Mouse (Mus musculus) neural tube, embryonic 11.5 days (tissue): ENCODE measurements around the gene Rhof. TPM values are rescaled to one million over a fixed set of nuclear protein-coding genes. Genes with fewer than 3 reads are reported as not detected.
A peak's percentile ranks its signal among the peaks of the same experiment; 100 is the strongest.

ENCODE experiments used
- ATAC-seq: fragments of 200-750 bp; cut with Nextera tagmentation; 2 replicates; pipeline ENCODE4 v1.8.0; 2017; ENCODE audit warnings: moderate number of reproducible peaks, mild to moderate bottlenecking, moderate TSS enrichment, moderate library complexity; ENCODE audit not compliant: insufficient read depth, low FRiP score, low TSS enrichment
- DNase-seq: peaks from one replicate; pipeline ENCODE4 v3.0.0-alpha.2; 2015; ENCODE audit warnings: low spot score
- H3K27ac ChIP-seq: fragments of 300-500 bp; sonication (generic); 2 replicates; pipeline ENCODE4 v1.5.1; 2014; ENCODE audit warnings: low read depth, mild to moderate bottlenecking, low read length
- H3K27me3 ChIP-seq: fragments of 300-500 bp; sonication (generic); 2 replicates; pipeline ENCODE4 v1.6.1; 2014; ENCODE audit warnings: mild to moderate bottlenecking, low read length, mixed read lengths; ENCODE audit not compliant: control insufficient read depth, insufficient read depth
- H3K36me3 ChIP-seq: fragments of 300-500 bp; sonication (generic); 2 replicates; pipeline ENCODE4 v1.6.1; 2014; ENCODE audit warnings: mild to moderate bottlenecking, low read length, moderate library complexity, mixed read lengths; ENCODE audit not compliant: control insufficient read depth, insufficient read depth
- H3K4me1 ChIP-seq: fragments of 300-500 bp; sonication (generic); 2 replicates; pipeline ENCODE4 v1.6.1; 2014; ENCODE audit warnings: low read length, mixed read lengths; ENCODE audit not compliant: control insufficient read depth, insufficient read depth
- H3K4me2 ChIP-seq: fragments of 300-500 bp; sonication (generic); 2 replicates; pipeline ENCODE4 v1.6.1; 2014; ENCODE audit warnings: low read depth, mild to moderate bottlenecking, moderate library complexity
- H3K4me3 ChIP-seq: fragments of 300-500 bp; sonication (generic); 2 replicates; pipeline ENCODE4 v1.5.1; 2014; ENCODE audit warnings: low read depth, low read length
- H3K9ac ChIP-seq: fragments of 300-500 bp; sonication (generic); 2 replicates; pipeline ENCODE4 v1.6.1; 2014; ENCODE audit warnings: mild to moderate bottlenecking, low read length
- H3K9me3 ChIP-seq: fragments of 300-500 bp; sonication (generic); 2 replicates; pipeline ENCODE4 v1.6.1; 2016; ENCODE audit warnings: low read length; ENCODE audit not compliant: control insufficient read depth
- WGBS: fragments of 180-500 bp; shearing (Covaris S2); extraction: QIAGEN DNeasy Blood & Tissue Kit; methylation state at CpG from one replicate; pipeline ENCODE4 v1.1.7; 2014; 5-methylcytosine and 5-hydroxymethylcytosine counted together
- polyA plus RNA-seq: library from polyadenylated mRNA; unstranded; fragments of >200 nt; fragmentation: Nextera tagmentation; extraction: Ambion mirVana; gene quantifications from 2 replicates; pipeline ENCODE4 v1.2.1, GENCODE M21; 2014

Rhof gene
- polyA plus RNA-seq, 1 experiment from 2014 or later, result 1.6 TPM

- Histone ChIP-seq H3K27ac (no peak overlapping the region), H3K4me2 (no peak overlapping the region), H3K27me3 (no peaks in the 10 kb centered on the region), H3K4me1 (peaks cover 11% of the 10 kb centered on the region; the same call in 1 of the 2 replicates), H3K36me3 (no peaks in the 10 kb centered on the region), H3K9ac (no peak overlapping the region), H3K4me3 (no peak overlapping the region), H3K9me3 (no peaks in the 10 kb centered on the region)
- ATAC-seq (no peak), DNase-seq (no peak)
- WGBS, result 76% methylated on average over 1 of the region's 1 CpGs
Observed at GRCm38 (mm10) chr5:123079568-123079967, 52.9 kb downstream of the Rhof start.

- no peaks in the 10 kb centered on the region for H3K27me3 ChIP-seq
- WGBS, result 5% methylated on average over 35 of the region's 35 CpGs
- no peak for DNase-seq
- no peaks in the 10 kb centered on the region for H3K9me3 ChIP-seq
- H3K4me1 ChIP-seq, result peaks cover 11% of the 10 kb centered on the region; the same call in 1 of the 2 replicates
- H3K36me3 ChIP-seq, result no peaks in the 10 kb centered on the region
- H3K27ac ChIP-seq, result peak overlapping the region; percentile 68
- peak overlapping the region; percentile 66 for H3K9ac ChIP-seq
- H3K4me3 ChIP-seq, result peak overlapping the region; percentile 72
- peak overlapping the region; percentile 100 for H3K4me2 ChIP-seq
- ATAC-seq, result peak; percentile 76
Observed at GRCm38 (mm10) chr5:123076419-123077281, 55.8 kb downstream of the Rhof start.

GRCm38 (mm10) chr5:123075576-123076418, 56.7 kb downstream of the Rhof start:
- WGBS, result 8% methylated on average over 41 of the region's 45 CpGs
- peaks cover 11% of the 10 kb centered on the region; the same call in 1 of the 2 replicates for H3K4me1 ChIP-seq
- H3K36me3 ChIP-seq, result no peaks in the 10 kb centered on the region
- peak overlapping the region; percentile 100 for H3K4me2 ChIP-seq
- peak overlapping the region; percentile 68 for H3K27ac ChIP-seq
- DNase-seq (peak; percentile 96), ATAC-seq (peak; percentile 84)
- peak overlapping the region; percentile 72 for H3K4me3 ChIP-seq
- no peaks in the 10 kb centered on the region for H3K9me3 ChIP-seq
- no peaks in the 10 kb centered on the region for H3K27me3 ChIP-seq
- peak overlapping the region; percentile 66 for H3K9ac ChIP-seq

- H3K27me3 ChIP-seq, result no peaks in the 10 kb centered on the region
- no peak overlapping the region for H3K4me2 ChIP-seq
- no peak overlapping the region for H3K9ac ChIP-seq
- H3K4me3 ChIP-seq, result no peak overlapping the region
- H3K27ac ChIP-seq, result no peak overlapping the region
- no peaks in the 10 kb centered on the region for H3K4me1 ChIP-seq
- ATAC-seq, result no peak
- H3K36me3 ChIP-seq, result no peaks in the 10 kb centered on the region
- 93% methylated on average over 2 of the region's 2 CpGs for WGBS
- H3K9me3 ChIP-seq, result no peaks in the 10 kb centered on the region
- DNase-seq, result no peak
Observed at GRCm38 (mm10) chr5:123068714-123069113, 63.8 kb downstream of the Rhof start.

- Histone ChIP-seq H3K4me3 (no peak within 1 kb of the TSS), H3K9ac (no peak within 1 kb of the TSS), H3K27ac (no peak within 1 kb of the TSS), H3K36me3 (no peaks in the 10 kb centered on the region), H3K27me3 (no peaks in the 10 kb centered on the region), H3K4me2 (no peak within 1 kb of the TSS), H3K9me3 (no peaks in the 10 kb centered on the region), H3K4me1 (no peaks in the 10 kb centered on the region)
- no peak for DNase-seq
- ATAC-seq, result no peak
- WGBS, result 88% methylated on average over 12 of the region's 12 CpGs
Observed at GRCm38 (mm10) chr5:123068115-123068514, 64.4 kb downstream of the Rhof start, which contains the start of gene Tmem120b. Gene Tmem120b (plus strand): TSS chr5:123068415.

GRCm38 (mm10) chr5:123067395-123067995, 65.0 kb downstream of the Rhof start:
- Histone ChIP-seq H3K4me2 (no peak overlapping the region), H3K4me1 (no peaks in the 10 kb centered on the region), H3K36me3 (no peaks in the 10 kb centered on the region), H3K27me3 (no peaks in the 10 kb centered on the region), H3K27ac (no peak overlapping the region), H3K4me3 (no peak overlapping the region), H3K9ac (no peak overlapping the region), H3K9me3 (no peaks in the 10 kb centered on the region)
- WGBS, result 20% methylated on average over 6 of the region's 6 CpGs
- no peak for ATAC-seq
- no peak for DNase-seq

GRCm38 (mm10) chr5:123064207-123064606, 68.3 kb downstream of the Rhof start:
- 37% methylated on average over 6 of the region's 6 CpGs for WGBS
- Histone ChIP-seq H3K27me3 (no peaks in the 10 kb centered on the region), H3K4me3 (no peak overlapping the region), H3K9me3 (no peaks in the 10 kb centered on the region), H3K4me1 (no peaks in the 10 kb centered on the region), H3K9ac (no peak overlapping the region), H3K4me2 (no peak overlapping the region), H3K27ac (no peak overlapping the region), H3K36me3 (no peaks in the 10 kb centered on the region)
- ATAC-seq, result no peak
- peak; percentile 76 for DNase-seq

GRCm38 (mm10) chr5:123063141-123063540, 69.4 kb downstream of the Rhof start:
- Histone ChIP-seq H3K4me1 (no peaks in the 10 kb centered on the region), H3K4me3 (no peak overlapping the region), H3K4me2 (no peak overlapping the region), H3K27me3 (no peaks in the 10 kb centered on the region), H3K27ac (no peak overlapping the region), H3K9ac (no peak overlapping the region), H3K9me3 (no peaks in the 10 kb centered on the region), H3K36me3 (no peaks in the 10 kb centered on the region)
- WGBS, result 88% methylated on average over 3 of the region's 3 CpGs
- ATAC-seq (no peak), DNase-seq (no peak)
